Mouse (Mus musculus) embryonic facial prominence, embryonic 10.5 days (tissue): ENCODE measurements around the gene Gm3373. TPM values are rescaled to one million over a fixed set of nuclear protein-coding genes. Genes with fewer than 3 reads are reported as not detected.
"Not testable (repeated sequence)": the region's sequence is repeated elsewhere in the genome, so short reads cannot be mapped to it uniquely, and the experiment has no call there.

Experiments
- DNase-seq: peaks from one replicate; pipeline ENCODE4 v3.0.0-alpha.2; 2017; ENCODE audit warnings: low spot score
- H3K27ac ChIP-seq: fragments of 300-500 bp; sonication (generic); replicated peaks from 2 replicates; pipeline ENCODE4 v1.5.1; 2016; ENCODE audit warnings: mild to moderate bottlenecking
- H3K27me3 ChIP-seq: fragments of 300-500 bp; sonication (generic); replicated peaks from 2 replicates; pipeline ENCODE4 v1.6.1; 2016; ENCODE audit warnings: low read depth, mild to moderate bottlenecking; ENCODE audit not compliant: poor library complexity, severe bottlenecking
- H3K36me3 ChIP-seq: fragments of 300-500 bp; sonication (generic); replicated peaks from 2 replicates; pipeline ENCODE4 v1.6.1; 2016; ENCODE audit warnings: mild to moderate bottlenecking, moderate library complexity
- H3K4me1 ChIP-seq: fragments of 300-500 bp; sonication (generic); 2 replicates; pipeline ENCODE4 v1.6.1; 2016
- H3K4me3 ChIP-seq: fragments of 300-500 bp; sonication (generic); 2 replicates; pipeline ENCODE4 v1.5.1; 2016; ENCODE audit warnings: mild to moderate bottlenecking, moderate library complexity
- H3K9me3 ChIP-seq: fragments of 300-500 bp; sonication (generic); 2 replicates; pipeline ENCODE4 v1.6.1; 2016; ENCODE audit warnings: mild to moderate bottlenecking
- WGBS: fragments of 180-500 bp; shearing (Covaris S2); methylation state at CpG from one replicate; pipeline ENCODE4 v1.1.7; 2016; 5-methylcytosine and 5-hydroxymethylcytosine counted together
- polyA plus RNA-seq: library from polyadenylated mRNA; unstranded; fragments of >200 nt; fragmentation: Nextera tagmentation; extraction: Ambion mirVana; gene quantifications from 2 replicates; pipeline ENCODE4 v1.2.1, GENCODE M21; 2016

Gm3373 gene
- 0.14 TPM in 1 of 2 replicates, not detected in the other for polyA plus RNA-seq

DNA sequence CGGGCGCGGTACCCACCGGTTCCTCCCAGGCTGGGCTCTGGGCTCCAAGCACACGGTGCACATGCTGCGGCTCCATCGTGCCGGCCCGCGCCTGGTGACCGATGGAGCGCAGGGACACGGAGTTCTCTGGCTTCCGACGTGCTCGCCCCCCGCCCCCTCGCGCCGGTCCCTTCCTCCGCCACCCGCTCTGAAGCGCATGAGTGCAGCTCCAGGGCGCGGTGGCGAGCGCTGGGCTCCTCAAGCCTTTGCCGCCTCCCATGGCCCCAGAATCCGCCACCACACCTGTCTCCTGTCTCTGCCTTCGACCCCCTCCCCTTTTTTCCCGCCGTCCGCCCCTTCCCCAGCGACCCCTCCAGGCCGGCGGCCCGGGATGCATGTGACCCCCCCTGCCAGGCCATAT is at the start of gene Gm3373:
Gene Gm3373, minus strand, starts transcription at position 101 of the 400 bp plus-strand sequence.
- H3K4me1 ChIP-seq, H3K36me3 ChIP-seq, DNase-seq, H3K9me3 ChIP-seq, H3K27ac ChIP-seq, H3K4me3 ChIP-seq, H3K27me3 ChIP-seq: not testable (repeated sequence)
- no CpG with 5 or more reads among the region's 37 CpGs for WGBS

DNA sequence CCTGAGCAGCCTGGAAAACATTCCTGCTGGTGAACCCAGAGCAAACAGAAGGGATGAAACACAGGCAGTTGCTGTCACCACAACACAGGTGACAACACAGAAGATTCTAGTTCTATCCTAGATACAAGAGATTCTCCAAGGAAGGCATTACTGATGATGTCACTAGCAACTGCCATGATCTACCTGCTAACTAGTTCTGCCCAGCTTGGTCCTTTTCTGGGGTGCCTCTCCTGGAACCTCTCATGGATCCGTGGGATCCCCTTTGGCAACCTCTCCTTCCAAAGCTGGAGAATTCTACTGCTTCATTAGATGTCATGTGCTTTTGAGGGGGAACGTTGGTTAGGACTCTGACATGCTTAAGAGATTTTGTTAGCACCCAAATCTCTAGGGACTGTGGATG is 54.0 kb downstream of the Gm3373 start, which contains the start of gene Gm9603:
Gene Gm9603, minus strand, starts transcription at position 101 of the 400 bp plus-strand sequence.
- not testable (repeated sequence) for H3K27ac ChIP-seq, H3K27me3 ChIP-seq, H3K4me1 ChIP-seq, DNase-seq, H3K9me3 ChIP-seq, H3K4me3 ChIP-seq, H3K36me3 ChIP-seq
- WGBS: no CpG with 5 or more reads among the region's 2 CpGs

Other genes with a start within 250 kb of the Gm3373 start
- 1.6 and 1.8 TPM in 2 replicates for gene Gm3488, start 239.9 kb downstream of the Gm3373 start, polyA plus RNA-seq
- not detected in 2 replicates for gene Gm3532, start 203.1 kb downstream of the Gm3373 start, polyA plus RNA-seq
- not detected in 2 replicates for gene Gm8265, start 108.5 kb downstream of the Gm3373 start, polyA plus RNA-seq
- not detected in 2 replicates for gene Gm9603, start 54.1 kb downstream of the Gm3373 start, polyA plus RNA-seq
- gene Gm3383, start 66.4 kb upstream of the Gm3373 start, polyA plus RNA-seq: 0.67 and 1.2 TPM in 2 replicates
- not detected in 2 replicates for gene Gm3424, start 88.8 kb upstream of the Gm3373 start, polyA plus RNA-seq
- gene Gm8237, start 138.8 kb upstream of the Gm3373 start, polyA plus RNA-seq: 0.19 and 0.45 TPM in 2 replicates
- 0.36 and 0.39 TPM in 2 replicates for gene Gm3248, start 220.2 kb upstream of the Gm3373 start, polyA plus RNA-seq
- gene Gm3453, start 237.6 kb upstream of the Gm3373 start, polyA plus RNA-seq: not detected in 2 replicates